Mouse (Mus musculus) thymus, postnatal 4 days (tissue): ENCODE results near the gene Bbs7.

ENCODE experiments used
- DNase-seq: peaks from one replicate; pipeline ENCODE4 v3.0.0; 2021

Gene Bbs7

GRCm38 (mm10) chr3:36544961-36545360 is 68.3 kb downstream of the Bbs7 start:
- DNase-seq = no peak

GRCm38 (mm10) chr3:36541399-36541798 is 71.9 kb downstream of the Bbs7 start:
- no peak for DNase-seq

- DNase-seq = no peak
Observed at GRCm38 (mm10) chr3:36540756-36541155, 72.5 kb downstream of the Bbs7 start.

GRCm38 (mm10) chr3:36537701-36538470 is 75.4 kb downstream of the Bbs7 start:
- DNase-seq = no peak

GRCm38 (mm10) chr3:36536041-36536440 is 77.2 kb downstream of the Bbs7 start:
- no peak for DNase-seq

- no peak for DNase-seq
Observed at GRCm38 (mm10) chr3:36533201-36533672, 80.0 kb downstream of the Bbs7 start.

- DNase-seq = no peak
Observed at GRCm38 (mm10) chr3:36532738-36533137, 80.5 kb downstream of the Bbs7 start.

DNA sequence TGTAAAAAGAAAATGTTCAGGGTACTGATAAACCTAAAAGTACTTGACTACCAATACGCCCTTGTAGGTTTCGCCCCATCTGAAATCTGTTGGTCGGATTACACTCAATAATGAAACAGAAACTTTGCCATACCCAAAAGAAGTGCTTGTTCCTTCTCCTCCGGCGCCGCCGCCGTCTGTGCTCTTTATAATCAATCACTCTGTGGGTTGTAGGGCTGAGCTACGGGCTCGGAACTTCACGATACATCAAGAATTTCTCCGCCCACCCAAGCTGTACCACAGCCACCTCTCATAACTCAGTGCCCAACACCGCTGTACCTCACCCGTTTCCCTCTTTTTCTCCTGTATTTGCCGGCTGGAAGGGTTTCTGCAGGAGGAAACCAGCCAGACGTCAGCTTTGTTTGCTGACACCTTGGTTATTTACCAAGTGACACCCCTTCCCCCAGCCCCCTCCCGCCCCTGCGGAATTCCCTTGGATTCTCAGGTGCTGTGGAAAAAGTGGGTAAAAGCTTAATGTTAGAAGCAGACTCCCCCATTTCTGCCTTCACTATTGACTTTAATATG is 81.2 kb downstream of the Bbs7 start:
- no peak for DNase-seq

GRCm38 (mm10) chr3:36531242-36531641 is 82.0 kb downstream of the Bbs7 start:
- no peak for DNase-seq

DNA sequence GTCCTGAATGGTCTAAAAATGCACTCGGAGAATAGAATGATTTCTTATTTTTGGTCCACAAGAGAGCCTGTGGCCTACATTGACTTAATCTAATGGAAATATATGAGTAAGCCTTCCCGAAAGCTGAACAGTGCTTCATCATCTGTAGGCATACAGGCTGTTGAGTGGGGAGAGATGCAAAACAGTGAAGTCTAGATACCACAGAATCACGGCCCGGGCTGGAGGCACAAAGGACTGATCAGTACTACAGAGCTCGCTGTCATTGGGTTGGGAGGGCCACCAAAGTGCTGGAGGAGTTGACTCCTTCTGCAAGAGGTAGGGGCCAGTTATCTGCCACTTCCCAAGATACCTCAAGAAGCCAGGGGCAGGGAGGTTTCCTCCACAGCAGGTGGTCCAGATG is 82.5 kb downstream of the Bbs7 start:
- no peak for DNase-seq

- no peak for DNase-seq
Observed at GRCm38 (mm10) chr3:36530345-36530744, 82.9 kb downstream of the Bbs7 start.

DNA sequence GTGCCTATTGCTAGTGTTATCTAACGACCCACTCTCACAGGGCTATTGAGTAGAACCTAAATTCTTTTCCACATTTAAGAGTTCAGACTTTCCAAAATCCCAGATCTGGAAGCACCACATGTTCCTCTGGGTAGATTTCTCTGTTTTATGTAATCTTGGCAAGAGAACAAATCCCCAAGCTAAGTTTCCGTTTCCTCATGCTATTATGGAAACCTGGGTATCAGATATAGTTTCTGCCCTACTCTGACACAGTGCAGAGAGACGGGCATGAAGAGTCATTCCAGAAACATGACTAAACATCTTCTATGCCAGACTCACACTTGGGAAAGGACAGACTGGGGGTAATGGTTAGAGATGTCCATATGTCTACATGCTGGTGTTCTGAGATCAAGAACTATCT is 88.8 kb downstream of the Bbs7 start:
- no peak for DNase-seq
